Mouse (Mus musculus): ENCODE results near the gene Olfr1314. TPM values are rescaled to one million over a fixed set of nuclear protein-coding genes. Genes with fewer than 3 reads are reported as not detected.

Gene Olfr1314
- polyA plus RNA-seq (2017; shearing (Covaris generic)) = not detected

DNA sequence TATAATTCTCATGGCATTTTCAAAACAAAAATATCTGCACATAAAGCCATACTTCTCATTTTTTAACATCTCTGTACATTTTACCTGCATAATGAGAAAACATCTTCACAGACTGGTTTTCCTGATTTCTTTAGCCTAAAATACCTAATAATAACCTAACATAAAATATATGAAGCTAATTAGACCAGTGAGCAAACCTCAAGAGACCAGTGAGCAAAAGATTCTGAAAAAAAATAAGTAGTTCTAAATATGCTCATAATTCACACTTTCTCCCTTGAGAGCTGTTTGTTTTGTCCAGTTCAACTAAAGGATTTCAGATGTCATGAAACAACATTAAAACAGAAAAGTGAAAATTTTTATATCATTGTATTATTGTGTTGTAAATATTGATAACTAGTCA is at the start of gene Olfr1314:
Gene Olfr1314 (minus strand): TSS at position 101 of the 400 bp plus-strand sequence.

DNA sequence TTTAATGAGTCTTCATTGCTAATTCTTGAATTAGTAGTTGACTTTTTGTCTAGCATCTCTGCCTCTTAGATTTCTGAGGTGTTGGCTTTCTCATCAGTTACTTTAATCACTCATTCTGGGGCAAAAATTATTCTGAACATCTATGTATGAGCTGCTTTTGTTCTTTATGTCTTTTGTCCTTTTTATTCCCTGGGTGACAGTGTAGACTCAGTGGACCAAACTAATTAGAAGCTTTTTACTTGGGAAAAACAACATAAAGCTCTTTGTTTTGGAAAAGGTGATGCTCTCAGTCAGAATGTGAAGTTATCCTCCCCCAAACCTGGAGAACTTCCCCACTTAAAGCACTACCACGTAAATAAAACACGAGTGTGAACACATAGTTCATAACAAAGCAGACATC is 43.4 kb upstream of the Olfr1314 start, which contains the start of gene Olfr1317:
Gene Olfr1317 (plus strand): TSS at position 301 of the 400 bp plus-strand sequence.

DNA sequence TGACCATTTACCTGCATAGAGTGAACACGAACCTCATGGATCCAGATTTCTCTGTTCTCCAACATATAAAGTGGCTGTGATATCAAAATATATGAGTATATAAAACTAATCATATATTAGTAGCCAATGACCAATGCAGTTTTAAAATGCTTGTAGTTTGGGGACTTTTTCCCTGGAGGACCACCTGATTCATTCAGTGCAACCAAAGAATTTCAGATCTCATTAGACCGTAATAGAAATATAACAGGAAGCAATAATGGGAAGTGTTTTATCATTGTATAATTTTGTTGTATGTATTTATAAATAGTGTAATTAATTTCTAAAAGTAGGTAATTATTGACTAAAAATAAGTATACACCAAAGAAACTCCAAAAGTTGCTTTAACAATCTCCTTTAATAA is 38.3 kb upstream of the Olfr1314 start, which contains the start of gene Olfr1316:
Gene Olfr1316 (minus strand): TSS at position 101 of the 400 bp plus-strand sequence.

DNA sequence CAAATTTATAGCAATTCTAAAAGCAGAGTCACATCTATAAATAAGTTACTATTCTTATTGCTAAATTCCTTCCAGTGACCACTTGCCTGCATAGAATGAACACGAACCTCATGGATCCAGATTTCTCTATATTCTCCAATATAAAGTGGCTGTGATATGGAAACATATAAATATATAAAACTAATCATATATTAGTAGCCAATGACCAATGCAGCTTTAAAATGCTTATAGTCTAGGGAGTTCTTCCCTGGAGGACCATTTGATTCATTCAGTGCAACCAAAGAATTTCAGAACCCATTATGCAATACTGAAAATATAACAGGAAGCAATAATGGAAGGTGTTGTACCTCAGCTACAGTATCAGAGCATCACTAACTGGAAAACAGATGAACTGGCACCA is 18.8 kb upstream of the Olfr1314 start, which contains the start of gene Olfr1315-ps1:
Gene Olfr1315-ps1 (minus strand): TSS at position 101 of the 400 bp plus-strand sequence.

GRCm38 (mm10) chr2:112077743-112078142 is 18.8 kb downstream of the Olfr1314 start, which contains the start of gene Olfr1313:
Olfr1313 (minus strand) TSS chr2:112077843.

GRCm38 (mm10) chr2:112050138-112050537 is 46.4 kb downstream of the Olfr1314 start, which contains the start of gene Olfr1312:
Olfr1312 (minus strand) TSS chr2:112050238.

Other genes starting within 250 kb of the Olfr1314 start
- not detected for gene Olfr1305, start 219.6 kb downstream of the Olfr1314 start, polyA plus RNA-seq (2017; shearing (Covaris generic))
- not detected for gene Olfr1306, start 180.5 kb downstream of the Olfr1314 start, polyA plus RNA-seq (2017; shearing (Covaris generic))
- gene Olfr1307, start 147.3 kb downstream of the Olfr1314 start, polyA plus RNA-seq (2017; shearing (Covaris generic)) = 0.04 TPM
- gene Olfr1308, start 131.8 kb downstream of the Olfr1314 start, polyA plus RNA-seq (2017; shearing (Covaris generic)) = not detected
- gene Olfr1309, start 106.5 kb downstream of the Olfr1314 start, polyA plus RNA-seq (2017; shearing (Covaris generic)) = not detected
- not detected for gene Olfr1310, start 84.1 kb downstream of the Olfr1314 start, polyA plus RNA-seq (2017; shearing (Covaris generic))
- gene Olfr1311, start 72.4 kb downstream of the Olfr1314 start, polyA plus RNA-seq (2017; shearing (Covaris generic)) = not detected
- gene Olfr1312, start 46.5 kb downstream of the Olfr1314 start, polyA plus RNA-seq (2017; shearing (Covaris generic)) = not detected
- not detected for gene Olfr1313, start 18.9 kb downstream of the Olfr1314 start, polyA plus RNA-seq (2017; shearing (Covaris generic))
- not detected for gene Olfr1315-ps1, start 18.7 kb upstream of the Olfr1314 start, polyA plus RNA-seq (2017; shearing (Covaris generic))
- not detected for gene Olfr1316, start 38.2 kb upstream of the Olfr1314 start, polyA plus RNA-seq (2017; shearing (Covaris generic))
- not detected for gene Olfr1317, start 43.5 kb upstream of the Olfr1314 start, polyA plus RNA-seq (2017; shearing (Covaris generic))
- not detected for gene Olfr1318, start 57.4 kb upstream of the Olfr1314 start, polyA plus RNA-seq (2017; shearing (Covaris generic))
- 95.5 TPM for gene Lpcat4, start 142.7 kb upstream of the Olfr1314 start, polyA plus RNA-seq (2017; shearing (Covaris generic))
- 0.06 TPM for gene Nutm1, start 162.5 kb upstream of the Olfr1314 start, polyA plus RNA-seq (2017; shearing (Covaris generic))
- gene Nop10, start 165.1 kb upstream of the Olfr1314 start, polyA plus RNA-seq (2017; shearing (Covaris generic)) = 155 TPM
- gene Slc12a6, start 169.0 kb upstream of the Olfr1314 start, polyA plus RNA-seq (2017; shearing (Covaris generic)) = 86.8 TPM
- not detected for gene Gm21985, start 169.5 kb upstream of the Olfr1314 start, polyA plus RNA-seq (2017; shearing (Covaris generic))

All from CD4-positive, CD25-positive, alpha-beta regulatory T cell (primary cell).